Mouse (Mus musculus): ENCODE data around the gene Aldh1a1. TPM values are rescaled to one million over a fixed set of nuclear protein-coding genes. Genes with fewer than 3 reads are reported as not detected.

Aldh1a1 gene
- polyA plus RNA-seq, 1 experiment from 2014 or later, result 5.0 TPM

GRCm38 (mm10) chr19:20677697-20678355 lies 185.3 kb downstream of the Aldh1a1 start:
- no peak for ATAC-seq (ENCODE audit: low FRiP score)
- Histone ChIP-seq H3K4me3 (replicated peaks) (no peak overlapping the region), H3K4me1 (no peaks in the 10 kb centered on the region), H3K4me2 (no peak overlapping the region), H3K36me3 (no peaks in the 10 kb centered on the region), H3K9me3 (replicated peaks) (no peaks in the 10 kb centered on the region), H3K27ac (replicated peaks) (no peak overlapping the region), H3K9ac (replicated peaks) (no peak overlapping the region), H3K27me3 (replicated peaks) (no peaks in the 10 kb centered on the region)
- 84% methylated on average over 3 of the region's 3 CpGs for WGBS

Other genes with a start within 250 kb of the Aldh1a1 start
- gene Anxa1, start 101.8 kb upstream of the Aldh1a1 start, polyA plus RNA-seq (2015; fragmentation: Nextera tagmentation; extraction: Ambion mirVana), result 8.5 and 23.8 TPM in 2 replicates
- gene Aldh1a7, start 234.8 kb downstream of the Aldh1a1 start, polyA plus RNA-seq (2015; fragmentation: Nextera tagmentation; extraction: Ambion mirVana), result 2.3 and 2.7 TPM in 2 replicates

All from neural tube, embryonic 15.5 days (tissue).